Mouse (Mus musculus) B cell, adult 2 months (primary cell): ENCODE results near the gene Cct6b.
A peak's percentile ranks its signal among the peaks of the same experiment; 100 is the strongest.
"Not testable (repeated sequence)": the region's sequence is repeated elsewhere in the genome, so short reads cannot be mapped to it uniquely, and the experiment has no call there.

Experiments used
- DNase-seq, 2 experiments: peaks; one replicate each; pipeline ENCODE4 v3.0.0; 2022

Gene Cct6b

DNA sequence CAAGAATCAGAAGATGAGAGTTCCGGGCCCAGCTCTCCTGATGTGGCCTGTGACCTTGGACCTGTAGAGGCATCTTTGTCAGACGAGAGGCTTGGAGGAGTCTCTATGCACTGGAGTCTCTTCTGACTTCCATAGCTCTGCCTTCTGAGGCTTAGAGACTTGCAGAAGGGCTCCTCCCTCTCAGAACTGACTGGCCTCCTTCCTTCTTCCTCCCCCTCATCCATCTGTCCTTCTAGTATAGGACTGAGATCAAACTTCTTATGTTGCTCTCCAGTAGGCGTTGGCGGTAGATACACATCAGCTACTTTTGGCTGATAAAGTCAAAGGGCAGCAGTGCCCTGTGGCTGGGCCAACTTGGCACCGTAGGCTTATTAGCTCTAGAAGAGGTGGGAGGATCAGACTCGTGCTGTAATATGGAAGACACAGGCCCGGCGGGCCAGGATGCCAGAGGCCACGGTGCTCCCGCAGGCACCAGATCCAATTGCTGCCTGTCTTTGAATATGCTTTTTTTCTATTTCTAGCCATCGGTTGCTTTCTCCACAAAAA is 64.2 kb downstream of the Cct6b start:
- DNase-seq: no peak

DNA sequence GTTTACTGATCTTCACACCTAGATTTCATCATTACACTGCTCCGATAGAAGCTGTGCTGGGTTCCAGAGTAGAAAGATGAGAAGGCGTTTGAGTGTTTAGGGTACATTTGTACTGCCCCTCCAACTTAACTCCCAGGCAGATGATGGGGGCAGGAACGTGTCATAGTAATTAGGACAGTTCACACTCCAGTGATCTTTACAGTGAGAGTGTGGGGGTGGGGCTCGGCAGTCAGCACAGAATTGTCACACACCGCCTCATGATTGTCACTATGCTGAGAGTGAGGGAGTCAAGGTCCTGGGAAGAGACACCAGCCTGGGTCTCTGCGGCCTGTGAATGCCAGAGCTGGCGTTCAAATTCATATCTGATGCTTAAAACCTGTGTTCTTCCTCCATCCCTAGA is 68.2 kb downstream of the Cct6b start:
- no peak for DNase-seq

GRCm38 (mm10) chr11:82694947-82695346 is 69.2 kb downstream of the Cct6b start:
- not testable (repeated sequence) for DNase-seq

- no peak for DNase-seq
Measured at GRCm38 (mm10) chr11:82692668-82693067, 71.5 kb downstream of the Cct6b start.

- DNase-seq: no peak
Measured at GRCm38 (mm10) chr11:82690476-82690875, 73.6 kb downstream of the Cct6b start.

- DNase-seq: no peak
Measured at GRCm38 (mm10) chr11:82687668-82688067, 76.5 kb downstream of the Cct6b start.

GRCm38 (mm10) chr11:82684676-82685075 is 79.4 kb downstream of the Cct6b start:
- no peak for DNase-seq

DNA sequence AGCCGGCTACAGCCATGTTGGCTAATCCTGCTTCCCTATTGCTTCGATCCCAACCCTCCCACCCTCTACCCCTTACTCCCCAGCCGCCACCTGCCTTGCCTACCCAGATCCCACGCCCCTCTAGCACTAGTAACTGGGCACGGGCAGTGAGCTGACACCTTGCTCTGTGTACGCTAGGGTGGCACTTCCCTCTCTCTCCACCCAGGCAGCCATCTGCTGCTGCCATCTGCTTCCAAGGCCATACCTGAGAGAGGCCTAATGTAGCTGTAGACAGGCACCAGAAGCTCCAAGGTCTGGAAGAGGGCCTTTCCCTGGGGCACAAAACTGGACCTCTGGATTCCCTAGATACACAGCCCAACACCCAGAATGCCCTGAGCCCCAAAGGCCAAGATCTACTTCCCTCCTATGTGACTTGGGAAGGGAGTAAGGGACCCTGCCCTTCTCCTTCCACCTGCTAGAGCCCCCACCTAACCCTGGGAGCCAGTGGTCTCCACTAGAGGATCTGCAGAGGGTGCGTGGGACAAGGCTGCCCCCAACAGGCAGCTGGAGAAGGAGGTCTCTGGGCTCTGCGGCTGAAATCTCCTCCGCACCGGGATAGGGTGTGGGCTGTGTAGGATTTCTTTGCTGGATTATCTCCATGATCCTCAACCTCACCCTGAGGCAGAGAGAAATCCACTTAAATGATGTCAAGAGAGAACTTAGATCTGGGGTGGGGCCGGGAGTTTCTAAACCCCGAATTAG is 80.2 kb downstream of the Cct6b start:
- DNase-seq: peak; percentile 53 to 59

DNA sequence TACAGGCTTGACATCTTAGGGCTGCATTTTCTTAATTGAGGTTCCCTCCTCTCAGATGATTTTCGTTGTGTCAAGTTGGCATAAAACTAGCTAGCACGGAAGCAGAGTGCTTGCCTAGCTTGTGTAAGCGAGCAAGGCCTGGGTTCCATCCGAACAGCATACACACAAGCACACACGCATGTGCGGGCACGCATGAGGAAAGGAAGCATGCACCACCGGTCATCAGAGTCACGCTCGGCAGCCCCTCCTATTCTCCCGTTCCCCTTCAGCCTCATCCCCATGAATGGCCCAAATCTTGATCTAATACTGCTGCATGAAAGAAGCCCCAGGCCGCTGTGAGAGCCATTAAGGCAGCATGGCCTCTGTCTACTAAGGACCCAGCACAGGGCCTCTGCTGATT is 85.6 kb downstream of the Cct6b start:
- DNase-seq: peak; percentile 39 to 41
